Mouse (Mus musculus) kidney, adult 2 months (tissue): Measurements from ENCODE around the gene Olfr691.

Experiments
- CTCF ChIP-seq: fragments of 200-500 bp; conservative IDR thresholded peaks from 2 replicates; pipeline ENCODE4 v1.5.1; 2011; ENCODE audit warnings: low read depth, mild to moderate bottlenecking, control low read depth, low read length, moderate library complexity, mixed read lengths; ENCODE audit not compliant: insufficient read depth, insufficient read length
- POLR2A ChIP-seq: fragments of 200-500 bp; IDR thresholded peaks from one replicate; pipeline ENCODE4 v1.6.1; 2011; ENCODE audit warnings: low read depth, low read length, control low read depth

- TF ChIP-seq CTCF (no peak), POLR2A (no peak)
Observed at GRCm38 (mm10) chr7:105373509-105373908, 31.4 kb upstream of the Olfr691 start.
